Mouse (Mus musculus) C2C12 (cell line): ENCODE measurements around the gene Trmt61a.

Source experiments
- CTCF ChIP-seq: IDR thresholded peaks from one replicate; pipeline ENCODE4 v1.5.1; 2011; ENCODE audit not compliant: control insufficient read depth, insufficient read depth, insufficient read length
- MAX ChIP-seq: IDR thresholded peaks from one replicate; pipeline ENCODE4 v1.6.1; 2011; ENCODE audit warnings: mild to moderate bottlenecking, control low read depth

GRCm38 (mm10) chr12:111681305-111681704 lies 3.4 kb downstream of the Trmt61a start:
- no peak for TF ChIP-seq CTCF
- TF ChIP-seq MAX: no peak
